Mouse (Mus musculus): Measurements from ENCODE around the gene Fpgs. TPM values are rescaled to one million over a fixed set of nuclear protein-coding genes. Genes with fewer than 3 reads are reported as not detected.

The Fpgs gene
- polyA plus RNA-seq, 2 experiments = 21.6 to 45.3 TPM

DNA sequence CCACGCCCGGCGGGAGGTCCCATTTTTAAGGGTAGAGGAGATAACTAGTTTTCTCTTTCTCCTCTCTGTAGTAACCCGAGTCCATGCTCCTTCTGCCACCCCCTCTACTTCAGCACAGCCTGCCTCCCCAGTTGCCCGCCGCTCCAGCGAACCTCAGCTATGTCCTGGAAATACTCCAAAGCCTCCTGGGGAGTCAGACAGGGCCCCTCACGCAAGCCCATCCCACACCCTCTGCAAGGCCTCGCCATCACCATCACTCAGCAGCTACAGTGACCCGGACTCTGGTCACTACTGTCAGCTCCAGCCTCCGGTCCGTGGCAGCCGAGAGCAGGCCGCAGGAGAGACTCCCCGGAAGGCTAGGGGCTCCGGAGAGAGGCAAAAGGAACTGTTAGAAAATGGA is 45.1 kb upstream of the Fpgs start:
- Histone ChIP-seq H3K4me2 (ENCODE audit: low read depth) (no peak overlapping the region), H3K36me3 (replicated peaks; ENCODE audit: control insufficient read depth, insufficient read depth, low read depth) (no peaks in the 10 kb centered on the region), H3K27me3 (ENCODE audit: control insufficient read depth, insufficient read depth, low read length) (no peaks in the 10 kb centered on the region), H3K9me3 (ENCODE audit: control insufficient read depth, low read length) (no peaks in the 10 kb centered on the region), H3K9ac (replicated peaks) (no peak overlapping the region), H3K27ac (no peak overlapping the region), H3K4me1 (replicated peaks; ENCODE audit: control insufficient read depth in 2 of 2, insufficient read depth in 2 of 2, low read length in 1 of 2) (no peaks in the 10 kb centered on the region; a peak in 1 of 4 replicates), H3K4me3 (ENCODE audit: insufficient read depth in 1 of 2, low read depth in 2 of 2, low read length in 2 of 2) (no peak overlapping the region)
- DNase-seq (ENCODE audit: low read depth in 3 of 3, low spot score in 3 of 3) = no peak
- TF ChIP-seq EP300 (IDR thresholded peaks at IDR 0.05; ENCODE audit: low read depth) = no peak
- WGBS (ENCODE audit: insufficient replicate concordance) = 77% methylated on average over 16 of the region's 16 CpGs
- ATAC-seq (ENCODE audit: insufficient read depth) = no peak

DNA sequence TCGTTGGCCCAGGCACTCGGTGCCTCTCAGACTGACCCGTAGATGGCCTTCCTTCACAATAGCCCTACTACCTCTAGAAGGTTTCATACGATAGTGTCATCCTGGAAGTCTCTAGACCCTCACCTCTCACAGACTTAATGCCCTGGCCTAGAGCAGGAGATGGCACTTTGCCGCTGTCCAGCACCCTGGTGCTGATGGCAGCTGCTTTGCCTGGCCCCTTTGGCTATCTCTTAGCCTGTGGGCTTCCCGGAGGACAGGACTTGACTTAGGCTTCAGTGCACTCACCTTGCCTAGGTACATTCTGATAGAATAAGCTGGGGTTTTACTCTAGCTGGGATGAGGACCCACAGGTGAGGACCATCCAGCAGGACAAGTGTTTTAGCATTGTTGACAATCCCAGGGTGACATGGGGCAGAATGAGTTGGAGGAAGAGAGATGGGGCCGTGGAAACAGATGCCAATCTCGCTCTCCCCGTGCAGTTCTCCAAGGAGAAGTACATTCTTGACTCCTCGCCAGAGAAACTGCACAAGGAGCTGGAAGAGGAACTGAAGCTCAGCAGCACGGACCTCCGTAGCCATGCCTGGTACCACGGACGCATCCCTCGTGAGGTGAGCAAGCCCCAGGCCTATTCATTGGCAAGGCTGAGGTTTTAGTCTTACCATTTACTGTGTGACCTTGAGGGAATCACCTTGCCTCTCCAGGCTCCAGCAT is 40.5 kb upstream of the Fpgs start:
- 67% methylated on average over 15 of the region's 15 CpGs for WGBS (ENCODE audit: insufficient replicate concordance)
- H3K4me1 ChIP-seq (replicated peaks; ENCODE audit: control insufficient read depth in 2 of 2, insufficient read depth in 2 of 2, low read length in 1 of 2) = no peaks in the 10 kb centered on the region
- H3K9me3 ChIP-seq (ENCODE audit: control insufficient read depth, low read length) = no peaks in the 10 kb centered on the region
- ATAC-seq (ENCODE audit: insufficient read depth) (no peak), DNase-seq (ENCODE audit: low read depth in 3 of 3, low spot score in 3 of 3) (no peak)
- H3K4me3 ChIP-seq (ENCODE audit: insufficient read depth in 1 of 2, low read depth in 2 of 2, low read length in 2 of 2) = no peak overlapping the region
- H3K27me3 ChIP-seq (ENCODE audit: control insufficient read depth, insufficient read depth, low read length) = peaks cover 5% of the 10 kb centered on the region; the same call in 1 of the 2 replicates
- H3K4me2 ChIP-seq (ENCODE audit: low read depth) = no peak overlapping the region
- no peak overlapping the region for H3K9ac ChIP-seq (replicated peaks)
- no peaks in the 10 kb centered on the region for H3K36me3 ChIP-seq (replicated peaks; ENCODE audit: control insufficient read depth, insufficient read depth, low read depth)
- TF ChIP-seq EP300 (IDR thresholded peaks at IDR 0.05; ENCODE audit: low read depth) (no peak), CTCF (IDR thresholded peaks at IDR 0.05; ENCODE audit: low read depth) (no peak)
- H3K27ac ChIP-seq = no peak overlapping the region

DNA sequence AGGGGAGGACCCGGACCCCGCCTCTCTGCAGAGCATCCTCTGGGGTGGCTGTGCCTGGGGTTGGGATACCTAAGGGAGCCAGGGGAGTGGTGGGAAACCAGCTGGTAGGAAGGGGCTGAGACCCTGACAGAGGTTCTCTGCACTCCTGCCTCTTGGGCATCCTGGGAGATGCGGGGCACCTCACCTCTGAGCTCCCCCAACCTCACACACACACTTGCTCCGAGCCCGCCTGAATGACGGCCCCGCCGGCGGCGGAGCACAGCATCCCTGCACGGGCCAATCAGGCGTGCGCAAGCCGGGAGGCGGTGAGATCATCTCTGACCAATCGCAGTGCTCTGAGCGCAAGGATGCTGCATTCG is 38.2 kb upstream of the Fpgs start:
- H3K4me2 ChIP-seq (ENCODE audit: low read depth) = no peak overlapping the region
- H3K4me3 ChIP-seq (ENCODE audit: insufficient read depth in 1 of 2, low read depth in 2 of 2, low read length in 2 of 2) = no peak overlapping the region

DNA sequence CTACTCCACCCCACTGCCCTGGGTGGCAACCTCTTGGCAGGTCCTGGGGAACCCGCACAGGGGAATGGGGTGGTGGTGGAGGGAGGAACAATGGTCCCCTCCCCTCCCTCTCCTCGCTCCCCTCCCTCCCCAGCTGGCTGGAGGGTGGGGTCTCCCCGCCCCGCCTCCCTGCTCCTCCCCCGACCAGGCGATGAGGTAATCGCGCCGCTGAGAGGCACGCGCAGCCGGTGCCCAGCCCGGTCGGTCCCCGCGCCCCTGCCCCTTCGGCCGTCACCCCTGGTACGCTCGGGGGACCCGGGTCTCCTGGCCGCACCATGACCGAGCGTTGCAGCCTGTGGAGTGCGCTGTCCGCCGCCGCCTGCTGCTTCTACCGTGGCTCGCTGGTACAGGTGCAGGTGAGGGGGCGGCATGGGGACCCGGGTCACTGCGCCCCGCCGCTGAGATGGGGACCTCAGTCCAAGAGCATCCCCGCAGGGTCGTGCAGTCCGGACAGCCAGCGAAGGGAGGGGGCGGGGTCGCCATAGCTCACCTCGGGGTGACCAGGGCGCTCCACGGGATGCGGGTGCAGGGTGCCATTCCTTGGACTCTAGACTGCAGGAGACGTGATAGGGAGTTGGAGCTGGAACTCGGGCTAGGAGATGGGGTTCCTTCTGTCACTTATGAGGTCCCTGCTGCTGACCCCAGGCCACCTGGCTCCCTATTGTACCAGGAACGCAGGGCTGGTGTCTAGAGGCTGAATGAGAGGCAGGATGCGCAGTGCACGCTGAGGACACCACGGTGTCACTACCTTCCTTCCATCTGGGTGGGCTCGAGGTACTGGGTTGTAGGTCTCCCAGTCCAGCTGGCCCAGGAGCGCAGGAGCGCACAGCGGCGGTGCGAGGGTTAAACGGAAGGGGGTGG is 37.6 kb upstream of the Fpgs start:
- Histone ChIP-seq H3K4me1 (replicated peaks; ENCODE audit: control insufficient read depth in 2 of 2, insufficient read depth in 2 of 2, low read length in 1 of 2) (no peaks in the 10 kb centered on the region; a peak in 1 of 4 replicates), H3K4me2 (ENCODE audit: low read depth) (peak overlapping the region; percentile 42), H3K4me3 (ENCODE audit: insufficient read depth in 1 of 2, low read depth in 2 of 2, low read length in 2 of 2) (peak overlapping the region in 1 of 2 experiments; percentile 29; a peak in 2 of 4 replicates), H3K9me3 (ENCODE audit: control insufficient read depth, low read length) (no peaks in the 10 kb centered on the region), H3K27me3 (ENCODE audit: control insufficient read depth, insufficient read depth, low read length) (peaks cover 5% of the 10 kb centered on the region; the same call in 1 of the 2 replicates), H3K36me3 (replicated peaks; ENCODE audit: control insufficient read depth, insufficient read depth, low read depth) (no peaks in the 10 kb centered on the region), H3K27ac (no peak overlapping the region), H3K9ac (replicated peaks) (no peak overlapping the region)
- DNase-seq (ENCODE audit: low read depth in 3 of 3, low spot score in 3 of 3) = no peak
- TF ChIP-seq CTCF (IDR thresholded peaks at IDR 0.05; ENCODE audit: low read depth) (no peak), EP300 (IDR thresholded peaks at IDR 0.05; ENCODE audit: low read depth) (no peak)
- 39% methylated on average over 58 of the region's 58 CpGs for WGBS (ENCODE audit: insufficient replicate concordance)
- no peak for ATAC-seq (ENCODE audit: insufficient read depth)

More for the DNA sequence above, 38.2 kb upstream of the Fpgs start:
- no peaks in the 10 kb centered on the region for H3K36me3 ChIP-seq (replicated peaks; ENCODE audit: control insufficient read depth, insufficient read depth, low read depth)
- no peak for ATAC-seq (ENCODE audit: insufficient read depth)
- WGBS (ENCODE audit: insufficient replicate concordance) = 72% methylated on average over 18 of the region's 18 CpGs
- no peak for TF ChIP-seq EP300 (IDR thresholded peaks at IDR 0.05; ENCODE audit: low read depth)
- no peak for TF ChIP-seq CTCF (IDR thresholded peaks at IDR 0.05; ENCODE audit: low read depth)
- no peak for DNase-seq (ENCODE audit: low read depth in 3 of 3, low spot score in 3 of 3)
- H3K27me3 ChIP-seq (ENCODE audit: control insufficient read depth, insufficient read depth, low read length) = peaks cover 5% of the 10 kb centered on the region; the same call in 1 of the 2 replicates
- H3K9ac ChIP-seq (replicated peaks) = no peak overlapping the region
- no peaks in the 10 kb centered on the region for H3K4me1 ChIP-seq (replicated peaks; ENCODE audit: control insufficient read depth in 2 of 2, insufficient read depth in 2 of 2, low read length in 1 of 2)
- H3K27ac ChIP-seq = no peak overlapping the region
- no peaks in the 10 kb centered on the region for H3K9me3 ChIP-seq (ENCODE audit: control insufficient read depth, low read length)

DNA sequence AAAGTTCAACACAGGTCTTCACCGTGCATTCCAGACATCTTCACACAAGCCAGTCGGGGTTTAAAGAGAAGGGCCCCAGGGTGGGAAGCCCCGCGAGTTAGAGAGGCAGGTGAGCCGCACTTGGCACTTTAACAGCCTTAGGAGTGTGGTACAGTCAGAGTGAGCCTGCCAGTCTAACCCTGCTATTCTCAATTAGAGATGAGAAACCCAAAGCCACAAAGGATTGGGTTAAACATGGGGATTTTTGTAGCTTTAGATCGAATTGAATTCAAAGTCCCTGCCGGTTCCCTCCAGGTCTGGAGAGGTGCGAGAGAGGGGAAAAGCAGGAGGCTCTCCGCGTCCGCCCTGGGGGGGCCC is 36.9 kb upstream of the Fpgs start, which contains the start of gene 6330409D20Rik:
Gene 6330409D20Rik, minus strand, starts transcription at position 101 of the 357 bp plus-strand sequence.
- H3K27ac ChIP-seq = no peak within 1 kb of the TSS

More for the DNA sequence above, 36.9 kb upstream of the Fpgs start, which contains the start of gene 6330409D20Rik:
- peak within 1 kb of the TSS; percentile 42 for H3K4me2 ChIP-seq (ENCODE audit: low read depth)
- peak within 1 kb of the TSS in 1 of 2 experiments; percentile 29; a peak in 2 of 4 replicates for H3K4me3 ChIP-seq (ENCODE audit: insufficient read depth in 1 of 2, low read depth in 2 of 2, low read length in 2 of 2)
- DNase-seq (ENCODE audit: low read depth in 3 of 3, low spot score in 3 of 3) = no peak
- peaks cover 5% of the 10 kb centered on the region; the same call in 1 of the 2 replicates for H3K27me3 ChIP-seq (ENCODE audit: control insufficient read depth, insufficient read depth, low read length)
- ATAC-seq (ENCODE audit: insufficient read depth) = no peak
- TF ChIP-seq EP300 (IDR thresholded peaks at IDR 0.05; ENCODE audit: low read depth) (no peak), CTCF (IDR thresholded peaks at IDR 0.05; ENCODE audit: low read depth) (no peak)
- H3K9me3 ChIP-seq (ENCODE audit: control insufficient read depth, low read length) = no peaks in the 10 kb centered on the region
- WGBS (ENCODE audit: insufficient replicate concordance) = 30% methylated on average over 11 of the region's 11 CpGs
- no peaks in the 10 kb centered on the region for H3K36me3 ChIP-seq (replicated peaks; ENCODE audit: control insufficient read depth, insufficient read depth, low read depth)
- H3K9ac ChIP-seq (replicated peaks) = no peak within 1 kb of the TSS
- no peaks in the 10 kb centered on the region; a peak in 1 of 4 replicates for H3K4me1 ChIP-seq (replicated peaks; ENCODE audit: control insufficient read depth in 2 of 2, insufficient read depth in 2 of 2, low read length in 1 of 2)

Measured in liver, embryonic 14.5 days (tissue).